In the genomic region with DNA sequence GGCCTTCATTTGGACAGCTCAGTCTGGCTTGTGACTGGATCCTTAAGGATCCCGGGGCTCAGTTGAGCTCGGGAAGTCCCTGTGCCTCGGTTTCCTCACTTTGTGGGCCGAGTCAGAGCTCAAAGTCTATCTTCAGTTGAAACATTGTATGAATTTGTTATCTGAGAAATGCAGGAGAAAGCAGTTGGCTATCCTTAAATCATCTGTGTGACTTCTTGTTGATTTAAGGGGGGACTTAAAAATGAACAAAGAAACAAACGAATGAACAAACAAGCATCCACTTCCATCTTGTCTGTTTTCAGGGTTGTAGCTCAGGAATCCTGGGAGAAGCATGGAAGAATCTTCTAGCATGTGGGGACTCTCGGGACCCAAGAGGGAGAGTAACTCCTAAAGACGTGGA, we compare ENCODE assay signal across 11 mouse cellular contexts. TPM values are rescaled to one million over a fixed set of nuclear protein-coding genes. Genes with fewer than 3 reads are reported as not detected.
A peak's percentile ranks its signal among the peaks of the same experiment; 100 is the strongest.
DNase-seq lines count a peak whose midpoint lies in the region; ATAC-seq and TF ChIP-seq lines count a peak whose summit lies in the region.
"Had no signal": no experiment of that assay in that cellular context is flagged by ENCODE, and none has a peak within 500 bp of the region (broad histone marks: within the 10 kb centered on the region; RNA-seq: fewer than 3 reads in every experiment).

No protein-coding gene starts in this region.

- whole genome bisulfite sequencing in heart, embryonic 13.5 days = 67% methylated on average over 7 of the region's 7 CpGs
- WGBS in neural tube, embryonic 13.5 days = 81% methylated on average over 7 of the region's 7 CpGs
- 85% methylated on average over 7 of the region's 7 CpGs for WGBS in neural tube, embryonic 15.5 days
- 56% methylated on average over 7 of the region's 7 CpGs for WGBS in intestine, postnatal 0 days

- peak overlapping the region; percentile 54; the same call in 1 of the 2 replicates for H3K4me2 ChIP-seq in heart, embryonic 13.5 days
- H3K4me2 ChIP-seq in neural tube, embryonic 13.5 days = no peak overlapping the region
- no peak overlapping the region for H3K4me2 ChIP-seq in neural tube, embryonic 15.5 days
- H3K4me2 ChIP-seq in intestine, postnatal 0 days (replicated peaks; ENCODE audit: low read depth) = peak overlapping the region; percentile 44; the same call in 1 of the 2 replicates
- H3K4me2 ChIP-seq in myocyte (ENCODE audit: low read depth) = peak overlapping the region; percentile 62
- H3K4me2 ChIP-seq: liver, embryonic 11.5 days had no signal

- DNase-seq in heart, postnatal 36 days = no peak
- DNase-seq in lung, adult 18-20 months = no peak
- DNase-seq in cerebellum, adult 9-11 months = no peak

- no peak for TF ChIP-seq POLR2A in myocyte (IDR thresholded peaks at IDR 0.05; ENCODE audit: insufficient read length, low read depth)

- TF ChIP-seq CTCF in intestine, postnatal 0 days (IDR thresholded peaks at IDR 0.05; ENCODE audit: low read depth) = no peak

- no peak for ATAC-seq in heart, embryonic 13.5 days (ENCODE audit: extremely low read depth, insufficient number of reproducible peaks, low FRiP score, low TSS enrichment)
- ATAC-seq in neural tube, embryonic 13.5 days (ENCODE audit: low read depth) = no peak
- ATAC-seq in neural tube, embryonic 15.5 days (ENCODE audit: low FRiP score) = no peak
- no peak for ATAC-seq in intestine, postnatal 0 days

- no peak overlapping the region for H3ac ChIP-seq in myocyte (ENCODE audit: control insufficient read depth, insufficient read length)

- peaks cover 81% of the 10 kb centered on the region for H3K4me1 ChIP-seq in heart, embryonic 13.5 days
- peaks cover 84% of the 10 kb centered on the region for H3K4me1 ChIP-seq in neural tube, embryonic 13.5 days (replicated peaks)
- H3K4me1 ChIP-seq in neural tube, embryonic 15.5 days = peaks cover 59% of the 10 kb centered on the region
- no peaks in the 10 kb centered on the region for H3K4me1 ChIP-seq in intestine, postnatal 0 days (replicated peaks; ENCODE audit: control insufficient read depth, insufficient read depth, low read length)

- no peaks in the 10 kb centered on the region for H3K36me3 ChIP-seq in heart, embryonic 13.5 days
- no peaks in the 10 kb centered on the region for H3K36me3 ChIP-seq in neural tube, embryonic 13.5 days
- no peaks in the 10 kb centered on the region for H3K36me3 ChIP-seq in neural tube, embryonic 15.5 days
- no peaks in the 10 kb centered on the region for H3K36me3 ChIP-seq in intestine, postnatal 0 days (ENCODE audit: control insufficient read depth, insufficient read depth)
- no peaks in the 10 kb centered on the region for H3K36me3 ChIP-seq in myocyte (ENCODE audit: control insufficient read depth, insufficient read depth)
- H3K36me3 ChIP-seq: hindbrain, embryonic 15.5 days; lung, embryonic 15.5 days had no signal

- H3K79me2 ChIP-seq in myocyte (ENCODE audit: control insufficient read depth, insufficient read depth) = no peaks in the 10 kb centered on the region

- peak overlapping the region; percentile 66 for H3K27ac ChIP-seq in heart, embryonic 13.5 days (replicated peaks)
- H3K27ac ChIP-seq in neural tube, embryonic 13.5 days (replicated peaks) = peak overlapping the region; percentile 82; the same call in 1 of the 2 replicates
- no peak overlapping the region for H3K27ac ChIP-seq in neural tube, embryonic 15.5 days (replicated peaks)
- no peak overlapping the region for H3K27ac ChIP-seq in intestine, postnatal 0 days (ENCODE audit: low read depth, low read length)

- no peaks in the 10 kb centered on the region for H3K27me3 ChIP-seq in heart, embryonic 13.5 days (replicated peaks)
- no peaks in the 10 kb centered on the region for H3K27me3 ChIP-seq in neural tube, embryonic 13.5 days
- H3K27me3 ChIP-seq in neural tube, embryonic 15.5 days (replicated peaks) = no peaks in the 10 kb centered on the region
- H3K27me3 ChIP-seq in intestine, postnatal 0 days (replicated peaks; ENCODE audit: control insufficient read depth, insufficient read depth, low read length) = no peaks in the 10 kb centered on the region
- H3K27me3 ChIP-seq in myocyte (ENCODE audit: control insufficient read depth, insufficient read depth, insufficient read length) = no peaks in the 10 kb centered on the region
- H3K27me3 ChIP-seq: hindbrain, embryonic 15.5 days; lung, embryonic 15.5 days had no signal

- H3K9me3 ChIP-seq in heart, embryonic 13.5 days = no peaks in the 10 kb centered on the region
- no peaks in the 10 kb centered on the region for H3K9me3 ChIP-seq in neural tube, embryonic 13.5 days
- H3K9me3 ChIP-seq in neural tube, embryonic 15.5 days (replicated peaks) = no peaks in the 10 kb centered on the region
- no peaks in the 10 kb centered on the region for H3K9me3 ChIP-seq in intestine, postnatal 0 days (ENCODE audit: control insufficient read depth)
- H3K9me3 ChIP-seq: hindbrain, embryonic 15.5 days; lung, embryonic 15.5 days had no signal

- H3K9ac ChIP-seq in heart, embryonic 13.5 days = peak overlapping the region; percentile 59; the same call in 1 of the 2 replicates
- H3K9ac ChIP-seq in neural tube, embryonic 13.5 days = 0 out of 2 replicates have a peak overlapping the region, but pooled peaks have one; percentile 12
- H3K9ac ChIP-seq in neural tube, embryonic 15.5 days (replicated peaks) = no peak overlapping the region
- no peak overlapping the region for H3K9ac ChIP-seq in intestine, postnatal 0 days (ENCODE audit: low read depth, low read length)
- H3K9ac ChIP-seq: hindbrain, embryonic 15.5 days had no signal

- no peak overlapping the region for H3K4me3 ChIP-seq in heart, embryonic 13.5 days
- H3K4me3 ChIP-seq in neural tube, embryonic 13.5 days = no peak overlapping the region
- H3K4me3 ChIP-seq in neural tube, embryonic 15.5 days (replicated peaks) = no peak overlapping the region
- no peak overlapping the region for H3K4me3 ChIP-seq in intestine, postnatal 0 days (ENCODE audit: low read depth, low read length)
- H3K4me3 ChIP-seq in myocyte = no peak overlapping the region
- H3K4me3 ChIP-seq: hindbrain, embryonic 15.5 days; lung, embryonic 15.5 days had no signal

- intact Hi-C loops in heart, postnatal 36 days (cut with DNase I) = loop anchor here (5.0 kb wide), 2 partner anchors 146 to 564 kb away; no protein-coding TSS in a partner anchor

TF ChIP-seq in myocyte, 11 proteins besides CTCF, POLR2A, EP300 and RAD21:
- TF ChIP-seq POLR2AphosphoS2 (IDR thresholded peaks at IDR 0.05; ENCODE audit: insufficient read length, low read depth) = no peak
- no peak for TF ChIP-seq TCF3 (IDR thresholded peaks at IDR 0.05; ENCODE audit: insufficient read length, low read depth)
- no peak for TF ChIP-seq CEBPB (IDR thresholded peaks at IDR 0.05; ENCODE audit: insufficient read depth, poor library complexity, severe bottlenecking)
- no peak for TF ChIP-seq MYOG (IDR thresholded peaks at IDR 0.05; ENCODE audit: control insufficient read depth in 1 of 3, insufficient read depth in 1 of 3, insufficient read length in 2 of 3, low read depth in 2 of 3)
- no peak for TF ChIP-seq USF1 (IDR thresholded peaks at IDR 0.05; ENCODE audit: low read depth)
- no peak for TF ChIP-seq MYOD1 (IDR thresholded peaks at IDR 0.05; ENCODE audit: control insufficient read depth in 1 of 3, insufficient read length in 2 of 3, low read depth in 2 of 3)
- TF ChIP-seq E2F4 (IDR thresholded peaks at IDR 0.05; ENCODE audit: insufficient read depth) = no peak
- TF ChIP-seq SRF (IDR thresholded peaks at IDR 0.05; ENCODE audit: control insufficient read depth, insufficient read length, low read depth) = no peak
- no peak for TF ChIP-seq TCF12 (IDR thresholded peaks at IDR 0.05; ENCODE audit: insufficient read depth, poor library complexity, severe bottlenecking)
- TF ChIP-seq REST (IDR thresholded peaks at IDR 0.05; ENCODE audit: insufficient read depth, insufficient read length) = no peak
- no peak for TF ChIP-seq MAX (IDR thresholded peaks at IDR 0.05; ENCODE audit: low read depth)
TF ChIP-seq in myocyte: peak in this region for 0.

RNA-seq across cellular contexts. Expression of gene Medag, which starts 35.2 kb away (rescaled TPM):
- polyA plus RNA-seq in heart, embryonic 13.5 days (2015; fragmentation: Nextera tagmentation; extraction: Ambion mirVana) = 1.6 and 1.8 TPM in 2 replicates
- 10 to 100 TPM; 15.3 to 20.8 TPM for total RNA-seq in heart, postnatal 36 days (2021)
- polyA plus RNA-seq in neural tube, embryonic 13.5 days (2015; fragmentation: Nextera tagmentation; extraction: Ambion mirVana) = 1.2 and 1.4 TPM in 2 replicates
- 1.8 and 2.5 TPM in 2 replicates for polyA plus RNA-seq in neural tube, embryonic 15.5 days (2015; fragmentation: Nextera tagmentation; extraction: Ambion mirVana)
- polyA plus RNA-seq in intestine, postnatal 0 days (2015; fragmentation: Nextera tagmentation; extraction: Ambion mirVana) = 1.6 and 2.2 TPM in 2 replicates
- polyA plus RNA-seq in myocyte (2012; fragmentation: generic; extraction: Trizol) = 0.61 TPM

Comparison
In these comparisons a context has a peak if more than half of its experiments do, and no peak if none do; other contexts are left out.
1. H3K27ac ChIP-seq: peak in heart, embryonic 13.5 days (single experiment) and neural tube, embryonic 13.5 days (single experiment); none in neural tube, embryonic 15.5 days (single experiment) and intestine, postnatal 0 days (single experiment).
2. H3K9ac ChIP-seq: peak in heart, embryonic 13.5 days (single experiment) and neural tube, embryonic 13.5 days (single experiment); none in neural tube, embryonic 15.5 days (single experiment) and intestine, postnatal 0 days (single experiment).
3. H3K4me2 ChIP-seq: peak in heart, embryonic 13.5 days (single experiment), intestine, postnatal 0 days (single experiment) and myocyte (single experiment); none in neural tube, embryonic 13.5 days (single experiment) and neural tube, embryonic 15.5 days (single experiment).